Mouse (Mus musculus): ENCODE data around the gene Syce2. TPM values are rescaled to one million over a fixed set of nuclear protein-coding genes. Genes with fewer than 3 reads are reported as not detected.
"Not testable (repeated sequence)": the region's sequence is repeated elsewhere in the genome, so short reads cannot be mapped to it uniquely, and the experiment has no call there.

The Syce2 gene
- total RNA-seq, 2 experiments from 2014 or later, result 102 to 135 TPM

DNA sequence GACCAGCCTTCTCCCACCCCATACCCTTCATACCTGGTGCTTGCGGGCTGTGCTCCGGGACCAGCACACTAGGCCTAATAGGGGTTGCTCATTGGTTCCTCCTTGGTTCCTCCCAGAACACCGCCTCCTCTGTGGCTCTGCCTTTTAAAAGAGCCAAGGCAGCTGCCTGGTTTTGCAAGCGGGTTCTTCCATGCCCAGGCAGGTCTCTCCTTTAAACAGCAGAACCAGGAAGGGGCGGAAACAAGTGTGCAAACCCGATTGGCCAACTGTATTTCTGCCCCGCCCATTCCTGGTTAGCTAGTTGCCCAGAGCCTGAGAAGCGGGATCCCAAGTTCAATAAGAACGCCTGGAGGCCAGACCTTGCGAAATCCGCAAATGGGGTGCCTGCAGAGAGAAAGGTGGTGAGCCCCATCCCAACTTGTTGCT, 21.8 kb downstream of the Syce2 start, which contains the start of gene Gcdh:
TSS of gene Gcdh (minus strand) at position 213 of the 426 bp plus-strand sequence.
- ATAC-seq (replicated peaks; ENCODE audit: low FRiP score, low TSS enrichment, poor library complexity, severe bottlenecking), result peak; percentile 99

DNA sequence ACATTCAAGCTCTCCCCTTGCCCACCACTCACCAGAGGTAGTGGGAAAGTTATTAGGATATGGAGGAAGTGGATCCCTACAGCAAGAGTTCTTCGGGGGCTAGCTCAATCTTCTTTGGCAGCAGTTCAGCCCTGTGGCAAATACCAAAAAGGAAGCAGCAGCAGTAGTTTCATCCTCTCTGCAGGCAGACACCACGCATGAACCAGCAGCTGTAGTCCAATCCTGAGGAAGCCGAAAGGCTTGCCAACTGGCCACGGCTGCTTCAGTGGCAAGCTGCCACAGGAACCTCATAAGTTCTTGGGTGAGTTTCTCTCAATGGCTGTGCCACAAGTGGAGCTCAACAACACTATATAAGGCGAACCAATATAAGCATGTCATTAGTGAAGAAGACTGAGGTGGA, 24.1 kb downstream of the Syce2 start:
- no peak for ATAC-seq (replicated peaks; ENCODE audit: low FRiP score, low TSS enrichment, poor library complexity, severe bottlenecking)

DNA sequence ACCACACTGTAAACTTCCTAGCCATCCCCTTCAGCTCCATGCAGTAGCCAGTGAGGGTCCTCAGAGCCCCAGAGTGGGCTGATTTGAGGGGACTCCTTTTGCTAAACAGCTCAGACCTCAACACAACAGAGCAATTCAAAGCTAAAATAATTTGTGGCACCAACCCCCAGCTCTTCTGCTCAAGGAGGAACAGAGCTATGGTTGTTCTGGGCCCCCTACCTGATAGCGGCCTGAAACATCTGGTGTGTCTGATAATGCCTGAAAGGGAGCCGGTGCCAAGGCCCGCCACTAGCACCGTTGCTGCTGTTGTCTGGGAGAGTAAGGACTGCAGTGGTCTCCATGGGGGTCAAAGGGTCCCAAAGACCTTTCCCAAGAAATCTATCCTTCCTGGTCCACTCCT, 29.2 kb downstream of the Syce2 start:
- peak; percentile 74 for ATAC-seq (replicated peaks; ENCODE audit: low FRiP score, low TSS enrichment, poor library complexity, severe bottlenecking)

DNA sequence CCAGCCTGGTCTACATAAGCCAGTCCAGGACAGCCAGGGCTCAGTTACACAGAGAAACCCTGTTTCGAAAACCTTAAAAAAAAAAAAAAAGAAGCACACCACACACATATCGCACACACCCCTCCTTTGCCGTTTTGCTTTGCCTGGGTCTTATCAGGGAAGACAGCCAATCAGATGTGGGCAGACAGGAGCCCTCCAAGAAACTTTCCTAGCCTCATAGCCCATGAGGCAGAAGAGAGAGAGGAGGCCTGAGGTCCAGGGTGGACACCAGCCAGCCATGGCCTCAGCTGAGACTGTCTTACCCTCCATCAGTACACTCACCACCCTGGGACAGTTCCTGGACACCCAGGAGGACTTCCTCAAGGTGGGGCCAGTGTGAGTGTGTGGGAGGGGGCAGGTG, 29.8 kb downstream of the Syce2 start, which contains the start of gene Klf1:
TSS of gene Klf1 (plus strand) at position 177 of the 400 bp plus-strand sequence.
- ATAC-seq (replicated peaks; ENCODE audit: low FRiP score, low TSS enrichment, poor library complexity, severe bottlenecking), result peak; percentile 67

DNA sequence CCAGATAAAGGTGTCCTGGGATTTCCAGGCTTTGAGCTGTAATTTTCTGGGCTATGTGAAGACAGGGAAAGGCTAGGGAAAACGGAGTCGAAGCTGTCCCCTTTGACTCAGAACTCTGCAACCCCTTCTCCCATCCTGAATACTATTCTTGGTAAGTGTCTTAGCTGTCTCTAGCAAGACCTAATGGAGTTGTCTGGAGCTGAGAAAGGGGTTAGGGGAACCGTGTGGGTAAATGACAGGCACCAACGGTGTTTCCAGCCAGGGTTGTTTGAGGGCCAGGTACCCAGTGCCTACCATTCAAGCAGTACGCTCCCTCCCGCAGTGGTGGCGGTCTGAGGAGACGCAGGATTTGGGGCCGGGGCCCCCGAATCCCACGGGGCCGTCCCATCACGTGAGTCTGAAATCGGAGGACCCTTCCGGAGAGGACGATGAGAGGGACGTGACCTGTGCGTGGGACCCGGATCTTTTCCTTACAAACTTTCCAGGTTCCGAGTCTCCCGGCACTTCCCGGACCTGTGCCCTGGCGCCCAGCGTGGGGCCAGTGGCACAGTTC, 30.5 kb downstream of the Syce2 start:
- no peak for ATAC-seq (replicated peaks; ENCODE audit: low FRiP score, low TSS enrichment, poor library complexity, severe bottlenecking)

DNA sequence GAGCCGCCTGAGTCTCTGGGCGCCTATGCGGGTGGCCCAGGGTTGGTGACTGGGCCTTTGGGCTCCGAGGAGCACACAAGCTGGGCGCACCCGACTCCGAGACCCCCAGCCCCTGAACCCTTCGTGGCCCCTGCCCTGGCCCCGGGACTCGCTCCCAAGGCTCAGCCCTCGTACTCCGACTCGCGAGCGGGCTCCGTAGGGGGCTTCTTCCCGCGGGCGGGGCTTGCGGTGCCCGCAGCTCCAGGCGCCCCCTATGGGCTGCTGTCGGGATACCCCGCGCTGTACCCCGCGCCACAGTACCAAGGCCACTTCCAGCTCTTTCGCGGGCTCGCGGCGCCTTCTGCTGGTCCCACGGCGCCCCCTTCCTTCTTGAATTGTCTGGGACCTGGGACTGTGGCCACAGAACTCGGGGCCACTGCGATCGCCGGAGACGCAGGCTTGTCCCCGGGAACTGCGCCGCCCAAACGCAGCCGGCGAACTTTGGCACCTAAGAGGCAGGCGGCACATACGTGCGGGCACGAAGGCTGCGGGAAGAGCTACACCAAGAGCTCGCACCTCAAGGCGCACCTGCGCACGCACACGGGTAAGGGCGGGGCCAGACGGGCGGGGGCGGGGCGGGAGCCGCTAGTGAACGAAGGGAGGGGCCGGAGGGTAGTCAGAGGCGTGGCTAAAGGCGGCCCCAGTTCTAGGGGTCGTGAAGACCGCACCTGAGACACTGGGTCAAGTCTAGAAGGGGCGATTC, 31.2 kb downstream of the Syce2 start:
- ATAC-seq (replicated peaks; ENCODE audit: low FRiP score, low TSS enrichment, poor library complexity, severe bottlenecking), result peak; percentile 50

DNA sequence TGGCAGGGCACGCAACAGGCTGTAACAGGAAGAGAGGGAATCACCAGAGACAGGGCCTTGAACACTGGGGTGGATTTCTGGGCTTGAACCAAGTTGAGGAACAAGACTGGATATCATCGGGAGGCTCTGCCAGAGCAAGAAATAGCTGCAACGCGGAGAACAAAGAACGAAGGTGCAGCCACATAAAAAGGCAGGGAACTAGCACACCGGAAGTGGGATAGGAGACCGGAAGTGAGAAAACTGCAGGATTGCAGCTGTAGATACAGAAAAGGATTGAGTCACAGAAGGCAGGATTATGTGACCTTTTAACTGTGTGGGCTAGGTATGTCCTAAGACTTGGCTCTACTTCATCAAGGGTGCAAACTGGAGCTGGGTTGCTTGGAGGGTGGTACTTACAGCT, 32.4 kb downstream of the Syce2 start:
- ATAC-seq (replicated peaks; ENCODE audit: low FRiP score, low TSS enrichment, poor library complexity, severe bottlenecking), result no peak

DNA sequence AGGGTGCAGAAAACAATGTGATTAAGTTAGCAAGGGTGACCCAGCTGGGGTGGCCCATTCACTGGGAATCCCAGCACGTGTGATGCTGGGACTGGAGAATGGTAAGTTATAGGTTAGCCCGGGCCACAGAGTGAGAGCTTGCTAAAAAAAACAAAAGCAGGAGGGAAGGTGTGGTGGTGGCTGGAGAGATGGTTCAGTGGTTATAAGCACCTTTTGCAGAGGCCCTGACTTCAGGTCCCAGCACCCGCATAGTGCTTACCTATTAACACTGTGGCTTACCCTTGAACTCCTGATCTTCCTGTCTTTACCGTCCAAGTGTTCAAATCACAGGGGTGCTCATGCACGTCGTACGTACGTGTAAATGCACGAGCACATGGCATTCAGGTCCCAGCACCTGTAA, 35.1 kb downstream of the Syce2 start:
- no peak for ATAC-seq (replicated peaks; ENCODE audit: low FRiP score, low TSS enrichment, poor library complexity, severe bottlenecking)

DNA sequence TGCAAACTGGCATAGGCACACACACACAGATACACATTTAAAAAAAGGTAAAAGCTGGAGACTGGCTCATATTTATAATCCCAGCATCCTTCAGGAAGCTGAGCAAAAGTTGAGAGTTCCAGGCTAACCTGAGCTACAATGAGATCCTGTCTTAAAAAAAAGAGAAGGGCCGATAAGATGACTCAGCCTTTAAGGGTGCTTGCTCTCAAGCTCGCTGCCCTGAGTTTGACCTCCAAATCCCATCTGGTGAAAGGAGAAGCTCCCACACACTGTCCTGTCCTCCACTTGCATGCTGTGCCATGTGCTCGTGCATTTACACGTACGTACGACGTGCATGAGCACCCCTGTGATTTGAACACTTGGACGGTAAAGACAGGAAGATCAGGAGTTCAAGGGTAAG, 35.6 kb downstream of the Syce2 start:
- ATAC-seq (replicated peaks; ENCODE audit: low FRiP score, low TSS enrichment, poor library complexity, severe bottlenecking), result no peak

DNA sequence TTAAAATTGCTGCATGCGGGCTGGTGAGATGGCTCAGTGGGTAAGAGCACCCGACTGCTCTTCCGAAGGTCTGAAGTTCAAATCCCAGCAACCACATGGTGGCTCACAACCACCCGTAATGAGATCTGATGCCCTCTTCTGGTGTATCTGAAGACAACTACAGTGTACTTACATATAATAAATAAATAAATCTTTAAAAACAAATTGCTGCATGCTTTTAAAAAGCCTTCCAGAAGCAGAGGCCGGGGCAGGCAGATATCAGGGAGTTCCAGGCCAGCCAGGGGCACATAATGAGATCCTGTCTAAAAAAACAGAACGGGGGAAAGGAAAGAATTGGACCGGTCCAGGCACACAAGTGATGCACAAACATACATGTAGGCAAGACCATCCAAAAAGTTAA, 36.1 kb downstream of the Syce2 start:
- ATAC-seq (replicated peaks; ENCODE audit: low FRiP score, low TSS enrichment, poor library complexity, severe bottlenecking), result not testable (repeated sequence)

DNA sequence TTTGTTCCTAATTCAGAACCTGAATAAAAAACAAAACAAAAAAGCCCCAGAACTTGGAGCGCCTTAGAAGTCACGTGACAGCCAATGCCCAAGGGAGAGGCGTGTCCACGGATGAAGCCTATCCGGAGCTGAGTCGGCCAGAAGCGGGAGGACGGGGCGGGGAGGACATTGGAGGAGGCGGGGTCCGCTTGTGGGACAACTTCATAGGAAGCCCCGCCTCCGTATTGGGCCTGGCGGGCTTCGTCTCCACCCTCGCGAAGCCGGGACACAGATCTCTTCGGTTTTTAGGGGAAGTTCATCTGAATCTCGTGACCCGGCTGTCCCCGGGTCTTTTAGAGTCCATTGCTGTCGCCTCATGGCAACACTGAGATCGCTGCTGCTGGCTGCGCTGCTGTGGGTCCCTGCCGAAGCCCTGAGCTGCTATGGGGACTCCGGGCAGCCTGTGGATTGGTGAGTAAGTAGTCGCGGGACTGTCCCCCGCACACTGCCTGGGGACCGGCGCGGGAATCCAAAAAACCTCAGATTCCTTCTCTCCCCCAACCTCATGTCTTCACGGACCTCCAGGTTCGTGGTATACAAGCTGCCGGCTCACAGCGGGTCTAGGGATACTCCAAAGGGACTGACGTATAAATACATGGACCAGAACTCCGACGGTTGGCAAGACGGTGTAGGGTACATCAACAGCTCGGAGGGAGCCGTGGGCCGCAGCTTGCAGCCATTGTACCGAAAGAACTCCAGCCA, 36.7 kb downstream of the Syce2 start, which contains the start of gene Dnase2a:
TSS of gene Dnase2a (plus strand) at position 140 of the 741 bp plus-strand sequence.
- ATAC-seq (replicated peaks; ENCODE audit: low FRiP score, low TSS enrichment, poor library complexity, severe bottlenecking), result peak; percentile 84

DNA sequence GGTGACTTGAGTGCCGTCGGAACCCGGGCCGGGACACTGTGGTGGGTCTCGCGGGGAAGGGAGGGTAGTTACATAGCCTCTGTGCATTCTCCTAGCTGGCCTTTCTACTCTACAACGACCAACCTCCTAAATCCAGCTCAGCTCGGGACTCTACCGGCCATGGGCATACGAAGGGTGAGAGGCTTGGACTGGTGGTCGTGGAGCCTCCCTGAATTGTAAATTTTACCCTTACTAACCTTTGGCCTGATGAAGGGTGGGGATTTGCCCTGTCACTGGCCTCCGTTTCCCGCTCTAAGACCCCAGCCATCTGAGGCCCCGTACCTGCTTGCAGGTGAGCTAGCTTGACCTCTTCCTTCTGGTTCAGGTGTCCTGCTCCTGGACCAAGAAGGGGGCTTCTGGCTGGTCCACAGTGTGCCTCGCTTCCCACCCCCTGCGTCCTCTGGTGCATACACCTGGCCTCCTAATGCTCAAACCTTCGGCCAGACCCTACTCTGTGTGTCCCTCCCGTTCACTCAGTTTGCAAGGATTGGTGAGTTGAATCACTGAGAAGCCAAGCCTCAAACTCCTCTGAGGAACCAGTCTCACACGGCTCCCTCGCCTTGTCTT, 37.4 kb downstream of the Syce2 start:
- ATAC-seq (replicated peaks; ENCODE audit: low FRiP score, low TSS enrichment, poor library complexity, severe bottlenecking), result no peak

DNA sequence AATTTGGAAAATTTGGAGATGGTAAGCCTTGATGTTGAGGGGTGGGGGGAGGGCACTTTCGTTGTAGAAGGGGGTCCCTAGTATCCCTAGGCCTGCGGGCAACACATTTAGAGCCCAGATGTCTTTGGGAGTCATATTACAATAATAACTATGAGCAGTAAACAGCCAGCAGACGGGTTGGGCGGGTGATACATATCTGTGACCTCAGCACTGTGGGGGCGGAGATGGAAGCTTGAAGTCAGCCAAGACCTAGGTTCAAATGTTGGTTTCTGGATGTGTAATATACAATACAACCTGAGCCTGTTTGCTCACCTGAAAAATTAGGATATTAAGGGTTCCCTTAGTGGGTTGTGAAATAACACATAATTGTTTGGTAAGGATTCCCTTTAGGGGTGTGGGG, 38.0 kb downstream of the Syce2 start:
- ATAC-seq (replicated peaks; ENCODE audit: low FRiP score, low TSS enrichment, poor library complexity, severe bottlenecking), result peak; percentile 40; the same call in 1 of the 2 replicates

DNA sequence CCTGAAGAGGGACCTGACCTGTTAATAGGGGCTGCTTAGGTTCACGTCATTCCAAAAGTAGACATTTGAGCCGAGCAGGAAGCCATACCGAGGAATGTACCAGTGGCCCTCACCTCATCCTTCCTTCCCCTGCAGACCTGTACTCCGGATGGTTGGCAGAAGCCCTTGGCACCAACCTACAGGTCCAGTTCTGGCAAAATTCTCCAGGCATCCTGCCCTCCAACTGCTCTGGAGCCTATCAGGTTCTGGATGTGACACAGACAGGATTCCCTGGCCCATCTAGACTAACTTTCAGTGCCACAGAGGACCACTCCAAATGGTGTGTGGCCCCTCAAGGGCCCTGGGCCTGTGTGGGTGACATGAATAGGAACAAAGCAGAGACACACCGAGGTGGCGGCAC, 38.6 kb downstream of the Syce2 start:
- ATAC-seq (replicated peaks; ENCODE audit: low FRiP score, low TSS enrichment, poor library complexity, severe bottlenecking), result no peak

DNA sequence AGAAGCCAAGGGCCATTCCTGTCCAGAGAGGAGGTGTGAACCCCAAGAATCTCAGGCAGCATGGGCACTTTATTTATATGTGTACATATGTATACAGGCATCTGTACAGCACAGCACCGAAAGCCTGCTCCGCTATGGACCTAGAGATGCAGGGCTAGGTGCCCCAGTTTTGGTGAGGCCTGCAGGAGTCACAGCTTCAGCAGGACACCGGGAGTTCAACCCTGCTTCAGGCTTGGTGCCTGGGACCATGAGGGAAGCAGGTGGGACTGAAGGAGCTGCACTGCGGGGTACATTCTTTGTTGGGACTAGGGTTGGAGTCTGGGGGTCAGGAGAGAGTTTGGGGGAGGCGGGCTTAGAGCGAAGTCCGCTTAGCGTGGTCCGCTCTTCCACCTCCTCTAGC, 39.9 kb downstream of the Syce2 start:
- ATAC-seq (replicated peaks; ENCODE audit: low FRiP score, low TSS enrichment, poor library complexity, severe bottlenecking), result no peak

DNA sequence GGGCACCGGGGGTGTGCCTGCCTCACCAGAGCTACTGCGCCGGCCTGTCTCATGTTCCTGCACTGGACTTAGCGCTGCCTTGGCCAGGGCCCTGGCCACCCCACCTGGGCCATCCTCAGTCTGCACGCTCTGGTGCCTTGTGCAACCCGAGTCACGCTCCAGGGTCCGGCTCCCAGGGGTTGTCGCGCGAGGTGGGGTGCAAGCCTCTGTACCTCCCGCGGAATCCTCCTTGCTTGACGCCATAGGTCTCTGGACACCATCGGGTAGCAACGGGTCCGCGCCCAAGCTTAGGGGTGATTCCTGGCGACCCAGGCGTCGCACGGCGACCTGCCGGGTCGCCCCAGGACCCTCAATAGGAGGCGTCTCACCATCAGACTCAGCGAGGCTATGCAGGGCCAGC, 40.5 kb downstream of the Syce2 start:
- no peak for ATAC-seq (replicated peaks; ENCODE audit: low FRiP score, low TSS enrichment, poor library complexity, severe bottlenecking)

DNA sequence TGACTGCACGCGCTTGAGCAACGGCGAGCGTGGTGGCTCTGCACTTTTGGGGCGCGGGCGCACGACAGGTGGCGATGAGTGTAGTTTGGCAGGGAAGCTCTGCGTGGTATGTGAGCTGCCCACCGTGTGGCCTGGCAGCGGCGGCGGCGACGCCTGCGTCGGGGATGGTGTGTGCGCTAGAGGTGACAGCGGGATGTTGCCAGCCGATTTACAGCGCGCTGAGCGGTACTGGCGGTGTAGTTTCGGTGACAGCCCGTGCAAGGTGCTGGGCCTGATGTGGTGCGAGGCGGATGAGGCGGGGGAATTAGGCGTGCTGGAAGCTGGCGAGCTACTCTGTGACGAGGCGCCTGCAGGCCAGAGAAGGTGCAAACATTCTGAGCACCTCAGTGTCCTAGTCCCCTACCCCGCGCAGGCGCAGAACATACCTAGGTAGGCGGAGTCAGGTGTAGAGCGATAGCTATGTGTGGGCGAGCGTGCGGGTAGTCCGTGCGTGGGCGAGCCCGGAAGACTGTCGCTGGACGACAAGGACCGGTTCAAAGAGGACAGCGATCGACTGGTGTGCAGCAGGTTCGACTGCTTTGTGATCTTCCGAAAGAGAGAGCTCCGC, 41.1 kb downstream of the Syce2 start:
- peak; percentile 48 for ATAC-seq (replicated peaks; ENCODE audit: low FRiP score, low TSS enrichment, poor library complexity, severe bottlenecking)

DNA sequence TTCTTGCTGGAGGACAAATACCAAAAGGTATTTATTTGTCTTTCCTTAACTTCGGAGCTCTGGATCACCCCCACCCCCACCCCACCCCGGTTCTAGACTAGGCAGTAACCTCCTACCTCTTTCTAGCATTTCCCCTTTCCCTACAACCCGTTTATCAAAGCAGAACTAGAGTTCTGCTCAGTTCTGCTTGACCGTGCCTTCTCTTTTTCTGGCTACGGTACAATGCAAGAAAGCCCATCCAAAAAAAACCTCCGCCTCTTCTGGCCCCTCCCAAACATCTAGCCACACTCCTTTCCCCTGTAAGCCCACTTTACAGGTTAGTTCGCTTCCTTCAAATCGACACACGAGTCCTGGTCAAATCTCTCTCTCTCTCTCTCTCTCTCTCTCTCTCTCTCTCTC, 41.6 kb downstream of the Syce2 start:
- ATAC-seq (replicated peaks; ENCODE audit: low FRiP score, low TSS enrichment, poor library complexity, severe bottlenecking), result no peak

DNA sequence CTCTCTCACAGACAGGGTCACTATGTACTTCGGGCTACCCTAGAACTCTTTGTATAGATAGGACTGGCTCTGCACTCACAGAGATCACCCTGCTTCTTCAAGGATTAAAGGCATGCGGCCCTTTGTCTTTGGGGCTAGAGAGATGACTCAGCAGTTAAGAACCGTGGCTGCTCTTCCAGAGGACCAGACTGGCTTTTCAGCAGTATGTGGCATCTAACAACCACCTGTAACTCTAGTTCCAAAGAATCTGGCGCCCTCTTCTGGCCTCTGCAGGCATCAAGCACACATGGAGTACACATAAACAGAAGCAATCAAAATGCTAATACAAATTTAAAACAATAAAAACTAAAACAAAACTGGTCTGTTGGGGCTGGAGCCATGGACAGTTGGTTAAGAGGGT, 42.0 kb downstream of the Syce2 start:
- peak; percentile 31; the same call in 1 of the 2 replicates for ATAC-seq (replicated peaks; ENCODE audit: low FRiP score, low TSS enrichment, poor library complexity, severe bottlenecking)

DNA sequence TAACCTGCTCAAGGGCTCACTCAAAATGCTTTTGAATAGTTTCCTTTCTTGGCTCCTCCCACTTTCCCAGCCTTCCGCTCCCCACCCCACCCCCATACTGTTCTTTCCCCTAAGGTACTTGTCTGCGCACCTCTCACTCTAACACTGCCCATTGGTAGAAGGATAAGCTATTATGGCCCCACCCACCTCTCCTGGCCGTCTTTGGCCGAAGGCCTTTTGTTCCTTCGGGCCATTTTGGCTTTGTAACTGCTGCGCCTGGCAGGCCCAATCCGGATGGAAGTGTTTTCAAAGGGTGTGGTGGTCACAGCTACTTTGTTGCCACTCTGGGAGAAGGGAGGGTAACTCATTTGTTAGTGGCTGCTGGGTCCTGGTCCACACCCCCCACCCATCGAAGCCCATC, 43.4 kb downstream of the Syce2 start:
- no peak for ATAC-seq (replicated peaks; ENCODE audit: low FRiP score, low TSS enrichment, poor library complexity, severe bottlenecking)

Data from megakaryocyte-erythroid progenitor cell, adult 5-6 weeks (primary cell).